Mouse (Mus musculus) embryonic stem cell, embryonic (primary cell): ENCODE data around the gene Trim21.

Experiments used
- CTCF ChIA-PET, 4 experiments: fragments of 300-600 bp in 2 of 4; fragments of 350-600 bp in 2 of 4; sonication (Branson Sonifier 250); formaldehyde crosslinking; loops; one replicate each; lab custom pipeline; 2022; ENCODE audit warnings: inconsistent platforms in 2 of 4; lab: Charles Lee
- POLR2A ChIA-PET, 4 experiments: fragments of 300-600 bp in 2 of 4; fragments of 350-600 bp in 2 of 4; sonication (Branson Sonifier 250); formaldehyde crosslinking; loops; one replicate each; lab custom pipeline; 2022; ENCODE audit warnings: antibody characterized with exemption in 4 of 4, inconsistent platforms in 1 of 4; lab: Charles Lee

Gene Trim21

DNA sequence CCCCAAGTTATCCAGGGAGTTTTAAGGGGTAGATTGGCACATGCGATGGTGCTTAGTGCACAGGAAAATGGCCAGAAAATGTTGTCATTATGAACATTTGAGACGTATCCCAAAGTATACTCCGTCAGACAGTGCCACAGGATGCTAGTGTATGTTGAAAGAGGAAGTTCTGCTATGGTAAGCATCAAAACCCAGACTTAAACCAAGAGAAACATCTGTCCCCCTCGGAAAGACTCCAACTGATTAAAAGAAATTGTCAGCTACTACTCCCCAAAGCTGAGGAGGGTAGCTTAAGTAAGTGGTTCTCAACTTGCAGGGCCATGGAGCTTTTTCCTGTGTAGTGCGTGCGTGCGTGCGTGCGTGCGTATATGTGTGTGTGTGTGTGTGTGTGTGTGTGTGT, 53.4 kb downstream of the Trim21 start:
- ChIA-PET CTCF (interaction anchor here in 3 of 4 experiments (0.5 to 3.1 kb wide), 5 partner anchors 183 to 1298 kb away, joined by 3 to 19 read pairs (median 6); partner anchors contain the start of gene Olfr557 (in 2 of the 3)), POLR2A (interaction anchor here in 2 of 4 experiments (0.6 to 1.4 kb wide), 2 partner anchors 33 to 104 kb away, joined by 4 read pairs; no protein-coding TSS in a partner anchor)

DNA sequence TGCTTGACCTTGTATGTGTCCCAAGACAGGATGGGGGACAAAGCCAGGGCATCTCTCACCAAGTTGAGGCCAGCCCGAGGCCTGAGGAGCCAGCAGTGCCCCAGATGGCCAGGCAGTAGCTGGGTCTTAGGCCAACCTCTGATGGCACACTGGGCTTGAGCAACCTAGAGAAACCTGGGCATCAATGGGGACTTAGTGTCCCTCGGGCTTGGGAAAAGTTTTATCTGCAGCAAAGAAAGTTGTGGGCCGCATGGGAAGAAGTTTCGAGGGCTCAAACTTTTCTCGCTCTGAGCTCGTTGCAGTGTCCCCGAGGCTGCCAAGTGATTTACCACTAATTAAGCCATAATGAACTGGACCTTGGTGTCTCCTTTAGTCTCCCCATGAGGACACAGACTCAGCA, 55.6 kb downstream of the Trim21 start:
- ChIA-PET POLR2A (interaction anchor here in 2 of 4 experiments (0.6 kb wide), 2 partner anchors 12 to 77 kb away, joined by 3 to 5 read pairs; no protein-coding TSS in a partner anchor), CTCF (no interaction called here)

DNA sequence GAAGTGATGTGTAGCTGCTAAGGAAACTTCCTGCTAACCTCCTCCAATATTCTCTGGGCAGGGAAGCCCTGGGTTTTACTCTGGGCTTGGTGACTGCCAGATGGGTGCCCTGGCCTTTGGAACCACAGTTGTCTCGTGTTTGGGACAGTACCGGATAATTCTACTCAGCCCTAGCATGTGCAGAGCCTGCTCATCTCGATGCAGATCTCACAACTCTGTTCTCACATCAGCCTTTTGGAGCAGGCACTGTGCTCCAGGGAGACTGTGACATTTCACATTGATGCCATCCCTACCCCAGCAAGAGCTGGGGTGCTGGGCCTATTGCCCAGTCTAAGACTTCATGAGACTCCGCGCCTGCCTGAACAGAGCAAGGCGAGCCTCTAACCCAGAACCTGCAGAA, 56.6 kb downstream of the Trim21 start:
- ChIA-PET CTCF (no interaction called here), POLR2A (no interaction called here)

DNA sequence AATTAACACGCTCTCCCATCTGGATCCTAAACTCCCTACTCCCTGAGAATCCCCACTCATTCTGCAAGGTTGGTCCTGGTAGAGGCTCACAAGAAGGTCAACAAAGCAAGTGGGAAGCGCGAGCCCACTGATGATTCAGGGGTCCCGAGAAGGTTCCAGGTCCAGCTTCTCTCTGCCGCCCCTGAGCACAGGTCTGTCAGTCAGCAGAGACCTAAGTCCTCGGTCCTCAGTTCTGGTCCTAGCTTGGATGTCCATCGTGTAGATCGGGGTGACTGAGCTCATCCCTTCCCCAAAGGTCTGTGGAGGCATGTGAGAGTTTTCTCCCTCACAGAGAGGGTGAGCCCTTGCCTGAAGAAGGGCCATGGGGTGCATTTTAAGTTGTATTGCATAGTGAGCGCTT, 57.2 kb downstream of the Trim21 start:
- CTCF ChIA-PET, result interaction anchor here in 3 of 4 experiments (0.8 to 1.1 kb wide), 3 partner anchors 412 to 1435 kb away, joined by 3 to 4 read pairs (median 3); no protein-coding TSS in a partner anchor
- POLR2A ChIA-PET, result interaction anchor here in 1 of 4 experiments (0.6 kb wide), 1 partner anchor 1215 kb away, joined by 5 read pairs; no protein-coding TSS in a partner anchor
